Mouse (Mus musculus) neural tube, embryonic 13.5 days (tissue): Measurements from ENCODE around the gene Pold2. TPM values are rescaled to one million over a fixed set of nuclear protein-coding genes. Genes with fewer than 3 reads are reported as not detected.
A peak's percentile ranks its signal among the peaks of the same experiment; 100 is the strongest.

Experiments
- ATAC-seq: fragments of 200-750 bp; cut with Nextera tagmentation; 2 replicates; pipeline ENCODE4 v1.8.0; 2017; ENCODE audit warnings: low read depth, mild to moderate bottlenecking, moderate TSS enrichment, moderate library complexity
- H3K27ac ChIP-seq: fragments of 300-500 bp; sonication (generic); replicated peaks from 2 replicates; pipeline ENCODE4 v1.5.1; 2015; ENCODE audit warnings: moderate library complexity, mild to moderate bottlenecking, inconsistent platforms
- H3K27me3 ChIP-seq: fragments of 300-500 bp; sonication (generic); 2 replicates; pipeline ENCODE4 v1.6.1; 2015; ENCODE audit warnings: mild to moderate bottlenecking, inconsistent platforms
- H3K36me3 ChIP-seq: fragments of 300-500 bp; sonication (generic); 2 replicates; pipeline ENCODE4 v1.6.1; 2015; ENCODE audit warnings: mild to moderate bottlenecking, inconsistent platforms
- H3K4me1 ChIP-seq: fragments of 300-500 bp; sonication (generic); replicated peaks from 2 replicates; pipeline ENCODE4 v1.6.1; 2015; ENCODE audit warnings: inconsistent platforms
- H3K4me2 ChIP-seq: fragments of 300-500 bp; sonication (generic); 2 replicates; pipeline ENCODE4 v1.6.1; 2015; ENCODE audit warnings: inconsistent platforms, mild to moderate bottlenecking, moderate library complexity
- H3K4me3 ChIP-seq: fragments of 300-500 bp; sonication (generic); 2 replicates; pipeline ENCODE4 v1.5.1; 2015; ENCODE audit warnings: mild to moderate bottlenecking, inconsistent platforms
- H3K9ac ChIP-seq: fragments of 300-500 bp; sonication (generic); 2 replicates; pipeline ENCODE4 v1.6.1; 2015; ENCODE audit warnings: moderate library complexity, mild to moderate bottlenecking, inconsistent platforms
- H3K9me3 ChIP-seq: fragments of 300-500 bp; sonication (generic); 2 replicates; pipeline ENCODE4 v1.6.1; 2016; ENCODE audit warnings: inconsistent platforms
- WGBS: fragments of 180-500 bp; shearing (Covaris S2); methylation state at CpG from one replicate; pipeline ENCODE4 v1.1.7; 2015; 5-methylcytosine and 5-hydroxymethylcytosine counted together
- polyA plus RNA-seq: library from polyadenylated mRNA; unstranded; fragments of >200 nt; fragmentation: Nextera tagmentation; extraction: Ambion mirVana; gene quantifications from 2 replicates; pipeline ENCODE4 v1.2.1, GENCODE M21; 2015

The Pold2 gene
- 52.2 and 59.0 TPM in 2 replicates for polyA plus RNA-seq

- peak within 1 kb of the TSS; percentile 74 for H3K9ac ChIP-seq
- H3K27ac ChIP-seq = peak within 1 kb of the TSS; percentile 91
- H3K36me3 ChIP-seq = peaks cover 34% of the 10 kb centered on the region
- H3K4me2 ChIP-seq = peak within 1 kb of the TSS; percentile 68
- no peaks in the 10 kb centered on the region for H3K27me3 ChIP-seq
- peaks cover 30% of the 10 kb centered on the region for H3K4me1 ChIP-seq
- under 1% methylated on average over 52 of the region's 52 CpGs for WGBS
- H3K4me3 ChIP-seq = peak within 1 kb of the TSS; percentile 72
- peak; percentile 99 for ATAC-seq
- no peaks in the 10 kb centered on the region for H3K9me3 ChIP-seq
Observed at GRCm38 (mm10) chr11:5877921-5878526, at the start of gene Pold2. TSS of gene Pold2 (minus strand) at chr11:5878292.

GRCm38 (mm10) chr11:5926696-5927220 is 48.7 kb upstream of the Pold2 start:
- no peaks in the 10 kb centered on the region for H3K27me3 ChIP-seq
- H3K36me3 ChIP-seq = no peaks in the 10 kb centered on the region
- H3K9ac ChIP-seq = no peak overlapping the region
- H3K4me3 ChIP-seq = no peak overlapping the region
- no peak overlapping the region for H3K27ac ChIP-seq
- H3K4me1 ChIP-seq = no peaks in the 10 kb centered on the region
- 87% methylated on average over 3 of the region's 3 CpGs for WGBS
- H3K4me2 ChIP-seq = no peak overlapping the region
- no peak for ATAC-seq
- H3K9me3 ChIP-seq = peaks cover 5% of the 10 kb centered on the region; the same call in 1 of the 2 replicates

- H3K4me2 ChIP-seq = no peak overlapping the region
- H3K27me3 ChIP-seq = no peaks in the 10 kb centered on the region
- ATAC-seq = no peak
- H3K27ac ChIP-seq = no peak overlapping the region
- peaks cover 5% of the 10 kb centered on the region; the same call in 1 of the 2 replicates for H3K9me3 ChIP-seq
- H3K9ac ChIP-seq = no peak overlapping the region
- H3K4me3 ChIP-seq = no peak overlapping the region
- H3K36me3 ChIP-seq = no peaks in the 10 kb centered on the region
- H3K4me1 ChIP-seq = no peaks in the 10 kb centered on the region
- 58% methylated on average over 8 of the region's 8 CpGs for WGBS
Observed at GRCm38 (mm10) chr11:5924699-5925098, 46.6 kb upstream of the Pold2 start.

GRCm38 (mm10) chr11:5920323-5920960 is 42.4 kb upstream of the Pold2 start:
- H3K36me3 ChIP-seq = no peaks in the 10 kb centered on the region
- no peak overlapping the region for H3K4me2 ChIP-seq
- H3K27ac ChIP-seq = no peak overlapping the region
- WGBS = 44% methylated on average over 17 of the region's 17 CpGs
- no peak overlapping the region for H3K9ac ChIP-seq
- H3K4me3 ChIP-seq = no peak overlapping the region
- no peaks in the 10 kb centered on the region for H3K4me1 ChIP-seq
- no peaks in the 10 kb centered on the region for H3K9me3 ChIP-seq
- no peak for ATAC-seq
- H3K27me3 ChIP-seq = no peaks in the 10 kb centered on the region

GRCm38 (mm10) chr11:5919606-5920005 is 41.5 kb upstream of the Pold2 start:
- H3K4me2 ChIP-seq = no peak overlapping the region
- no peak overlapping the region for H3K27ac ChIP-seq
- 94% methylated on average over 4 of the region's 4 CpGs for WGBS
- no peak overlapping the region for H3K4me3 ChIP-seq
- ATAC-seq = no peak
- no peaks in the 10 kb centered on the region for H3K9me3 ChIP-seq
- H3K36me3 ChIP-seq = no peaks in the 10 kb centered on the region
- H3K9ac ChIP-seq = no peak overlapping the region
- H3K27me3 ChIP-seq = no peaks in the 10 kb centered on the region
- H3K4me1 ChIP-seq = no peaks in the 10 kb centered on the region

GRCm38 (mm10) chr11:5918111-5918510 is 40.0 kb upstream of the Pold2 start:
- WGBS = 77% methylated on average over 2 of the region's 2 CpGs
- no peaks in the 10 kb centered on the region for H3K9me3 ChIP-seq
- peaks cover 3% of the 10 kb centered on the region for H3K4me1 ChIP-seq
- no peak for ATAC-seq
- H3K9ac ChIP-seq = no peak overlapping the region
- no peak overlapping the region for H3K4me3 ChIP-seq
- no peaks in the 10 kb centered on the region for H3K27me3 ChIP-seq
- H3K36me3 ChIP-seq = no peaks in the 10 kb centered on the region
- no peak overlapping the region for H3K27ac ChIP-seq
- H3K4me2 ChIP-seq = no peak overlapping the region

- ATAC-seq = no peak
- Histone ChIP-seq H3K27me3 (no peaks in the 10 kb centered on the region), H3K4me1 (peaks cover 6% of the 10 kb centered on the region), H3K9me3 (no peaks in the 10 kb centered on the region), H3K4me2 (no peak overlapping the region), H3K27ac (no peak overlapping the region), H3K9ac (no peak overlapping the region), H3K36me3 (no peaks in the 10 kb centered on the region), H3K4me3 (no peak overlapping the region)
- WGBS = 74% methylated on average over 8 of the region's 8 CpGs
Observed at GRCm38 (mm10) chr11:5916178-5916548, 38.1 kb upstream of the Pold2 start.

GRCm38 (mm10) chr11:5915429-5916177 is 37.5 kb upstream of the Pold2 start:
- peaks cover 6% of the 10 kb centered on the region for H3K4me1 ChIP-seq
- H3K27ac ChIP-seq = no peak overlapping the region
- H3K9ac ChIP-seq = no peak overlapping the region
- no peak overlapping the region for H3K4me2 ChIP-seq
- H3K36me3 ChIP-seq = no peaks in the 10 kb centered on the region
- no peaks in the 10 kb centered on the region for H3K9me3 ChIP-seq
- H3K4me3 ChIP-seq = no peak overlapping the region
- WGBS = 83% methylated on average over 5 of the region's 5 CpGs
- ATAC-seq = no peak
- H3K27me3 ChIP-seq = no peaks in the 10 kb centered on the region

- Histone ChIP-seq H3K27ac (no peak overlapping the region), H3K4me2 (no peak overlapping the region), H3K36me3 (no peaks in the 10 kb centered on the region), H3K9ac (no peak overlapping the region), H3K9me3 (no peaks in the 10 kb centered on the region), H3K27me3 (no peaks in the 10 kb centered on the region), H3K4me1 (peaks cover 6% of the 10 kb centered on the region), H3K4me3 (no peak overlapping the region)
- no peak for ATAC-seq
- 63% methylated on average over 5 of the region's 5 CpGs for WGBS
Observed at GRCm38 (mm10) chr11:5914940-5915339, 36.8 kb upstream of the Pold2 start.

GRCm38 (mm10) chr11:5913936-5914335 is 35.8 kb upstream of the Pold2 start:
- Histone ChIP-seq H3K27ac (no peak overlapping the region), H3K9me3 (no peaks in the 10 kb centered on the region), H3K9ac (no peak overlapping the region), H3K4me1 (peaks cover 6% of the 10 kb centered on the region), H3K4me3 (no peak overlapping the region), H3K27me3 (no peaks in the 10 kb centered on the region), H3K36me3 (no peaks in the 10 kb centered on the region), H3K4me2 (no peak overlapping the region)
- WGBS = 75% methylated on average over 4 of the region's 4 CpGs
- no peak for ATAC-seq

- no peaks in the 10 kb centered on the region for H3K27me3 ChIP-seq
- no peak overlapping the region for H3K4me2 ChIP-seq
- no peaks in the 10 kb centered on the region for H3K9me3 ChIP-seq
- 68% methylated on average over 8 of the region's 8 CpGs for WGBS
- no peaks in the 10 kb centered on the region for H3K36me3 ChIP-seq
- H3K9ac ChIP-seq = no peak overlapping the region
- no peak overlapping the region for H3K4me3 ChIP-seq
- peaks cover 6% of the 10 kb centered on the region for H3K4me1 ChIP-seq
- no peak overlapping the region for H3K27ac ChIP-seq
- ATAC-seq = no peak
Observed at GRCm38 (mm10) chr11:5913256-5913655, 35.2 kb upstream of the Pold2 start.

- H3K9me3 ChIP-seq = no peaks in the 10 kb centered on the region
- H3K4me2 ChIP-seq = no peak overlapping the region
- no peak overlapping the region for H3K27ac ChIP-seq
- H3K27me3 ChIP-seq = no peaks in the 10 kb centered on the region
- no peak overlapping the region for H3K9ac ChIP-seq
- peaks cover 6% of the 10 kb centered on the region for H3K4me1 ChIP-seq
- WGBS = 31% methylated on average over 5 of the region's 5 CpGs
- ATAC-seq = no peak; the same call in 1 of the 2 replicates
- no peaks in the 10 kb centered on the region for H3K36me3 ChIP-seq
- H3K4me3 ChIP-seq = no peak overlapping the region
Observed at GRCm38 (mm10) chr11:5912635-5913034, 34.5 kb upstream of the Pold2 start.
